Mouse (Mus musculus) hindbrain, embryonic 12.5 days (tissue): ENCODE measurements around the gene Pdrg1. TPM values are rescaled to one million over a fixed set of nuclear protein-coding genes. Genes with fewer than 3 reads are reported as not detected.

Source experiments
- ATAC-seq: fragments of 200-750 bp; cut with Nextera tagmentation; 2 replicates; pipeline ENCODE4 v1.8.0; 2017; ENCODE audit warnings: moderate TSS enrichment; ENCODE audit not compliant: low FRiP score
- H3K27ac ChIP-seq: fragments of 300-500 bp; sonication (generic); 2 replicates; pipeline ENCODE4 v1.5.1; 2016; ENCODE audit warnings: mild to moderate bottlenecking
- H3K27me3 ChIP-seq: fragments of 300-500 bp; sonication (generic); 2 replicates; pipeline ENCODE4 v1.6.1; 2016; ENCODE audit warnings: mild to moderate bottlenecking
- H3K36me3 ChIP-seq: fragments of 300-500 bp; sonication (generic); 2 replicates; pipeline ENCODE4 v1.6.1; 2016; ENCODE audit warnings: mild to moderate bottlenecking
- H3K4me1 ChIP-seq: fragments of 300-500 bp; sonication (generic); 2 replicates; pipeline ENCODE4 v1.6.1; 2016
- H3K4me2 ChIP-seq: fragments of 300-500 bp; sonication (generic); replicated peaks from 2 replicates; pipeline ENCODE4 v1.6.1; 2016; ENCODE audit warnings: mild to moderate bottlenecking
- H3K4me3 ChIP-seq: fragments of 300-500 bp; sonication (generic); 2 replicates; pipeline ENCODE4 v1.5.1; 2016; ENCODE audit warnings: mild to moderate bottlenecking
- H3K9ac ChIP-seq: fragments of 300-500 bp; sonication (generic); 2 replicates; pipeline ENCODE4 v1.6.1; 2016; ENCODE audit warnings: mild to moderate bottlenecking, moderate library complexity
- H3K9me3 ChIP-seq: fragments of 300-500 bp; sonication (generic); replicated peaks from 2 replicates; pipeline ENCODE4 v1.6.1; 2016; ENCODE audit warnings: mild to moderate bottlenecking
- WGBS: fragments of 180-500 bp; shearing (Covaris S2); methylation state at CpG from one replicate; pipeline ENCODE4 v1.1.7; 2016; 5-methylcytosine and 5-hydroxymethylcytosine counted together
- polyA plus RNA-seq: library from polyadenylated mRNA; unstranded; fragments of >200 nt; fragmentation: Nextera tagmentation; extraction: Ambion mirVana; gene quantifications from 2 replicates; pipeline ENCODE4 v1.2.1, GENCODE M21; 2016

The Pdrg1 gene
- 127 and 131 TPM in 2 replicates for polyA plus RNA-seq

DNA sequence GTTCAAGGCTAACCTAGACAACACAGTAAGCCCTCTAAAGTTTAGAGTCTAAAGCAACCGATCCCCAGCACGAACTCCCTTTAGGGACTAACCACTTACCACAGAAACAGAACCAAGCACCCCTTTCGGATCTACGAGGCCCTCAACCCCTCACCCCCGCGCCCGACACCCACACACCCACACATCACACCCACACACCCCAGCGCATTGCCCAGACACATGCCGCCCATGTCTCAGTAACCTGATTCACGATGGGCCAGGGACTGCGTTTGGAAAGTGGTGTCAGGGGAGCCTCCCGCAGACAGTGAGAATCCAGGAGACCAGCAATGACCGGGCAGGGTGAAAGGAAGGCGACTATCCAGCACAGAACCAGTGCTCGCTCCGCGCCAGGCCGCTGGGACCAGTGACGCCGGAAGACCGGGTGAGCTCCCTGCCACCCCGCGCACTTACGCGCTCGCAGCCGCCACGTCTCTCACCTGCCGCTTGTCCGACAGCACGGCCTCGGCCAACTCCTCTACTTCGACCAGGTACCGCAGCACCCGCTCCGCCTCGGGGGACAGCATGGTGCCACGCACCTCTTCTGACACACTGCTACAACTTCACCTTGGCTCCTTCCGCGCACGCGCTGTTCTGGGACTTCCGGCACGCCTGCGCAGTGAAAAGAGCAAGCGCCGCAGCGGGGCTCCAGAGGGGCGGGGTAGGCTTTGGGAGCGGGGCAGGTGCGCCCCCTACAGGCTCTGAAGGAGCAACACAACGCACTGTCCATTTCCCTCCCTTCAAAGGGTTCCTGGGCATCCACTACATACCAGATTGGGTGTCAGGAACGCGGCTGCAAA lies at the start of gene Pdrg1:
Pdrg1 (minus strand) TSS at position 670 of the 836 bp plus-strand sequence.
- Histone ChIP-seq H3K4me3 (peak within 1 kb of the TSS; percentile 85), H3K36me3 (peaks cover 34% of the 10 kb centered on the region), H3K27me3 (peaks cover 14% of the 10 kb centered on the region), H3K9ac (peak within 1 kb of the TSS; percentile 91), H3K27ac (no peak within 1 kb of the TSS), H3K4me1 (peaks cover 10% of the 10 kb centered on the region), H3K4me2 (peak within 1 kb of the TSS; percentile 96), H3K9me3 (no peaks in the 10 kb centered on the region)
- 3% methylated on average over 54 of the region's 54 CpGs for WGBS
- peak; percentile 94 for ATAC-seq

- Histone ChIP-seq H3K4me1 (no peaks in the 10 kb centered on the region), H3K9me3 (no peaks in the 10 kb centered on the region), H3K4me2 (no peak overlapping the region), H3K9ac (no peak overlapping the region), H3K27ac (no peak overlapping the region), H3K27me3 (peaks cover 27% of the 10 kb centered on the region), H3K4me3 (no peak overlapping the region), H3K36me3 (no peaks in the 10 kb centered on the region)
- ATAC-seq, result no peak
- WGBS, result 80% methylated on average over 9 of the region's 9 CpGs
These were observed 49.2 kb upstream of the Pdrg1 start for GRCm38 (mm10) chr2:153064190-153064970.

- 62% methylated on average over 3 of the region's 3 CpGs for WGBS
- ATAC-seq, result no peak
- no peaks in the 10 kb centered on the region for H3K9me3 ChIP-seq
- no peak overlapping the region for H3K27ac ChIP-seq
- H3K4me1 ChIP-seq, result no peaks in the 10 kb centered on the region
- peaks cover 19% of the 10 kb centered on the region for H3K27me3 ChIP-seq
- no peaks in the 10 kb centered on the region for H3K36me3 ChIP-seq
- no peak overlapping the region for H3K4me3 ChIP-seq
- no peak overlapping the region for H3K9ac ChIP-seq
- no peak overlapping the region for H3K4me2 ChIP-seq
These were observed 48.2 kb upstream of the Pdrg1 start for GRCm38 (mm10) chr2:153063394-153063793.

DNA sequence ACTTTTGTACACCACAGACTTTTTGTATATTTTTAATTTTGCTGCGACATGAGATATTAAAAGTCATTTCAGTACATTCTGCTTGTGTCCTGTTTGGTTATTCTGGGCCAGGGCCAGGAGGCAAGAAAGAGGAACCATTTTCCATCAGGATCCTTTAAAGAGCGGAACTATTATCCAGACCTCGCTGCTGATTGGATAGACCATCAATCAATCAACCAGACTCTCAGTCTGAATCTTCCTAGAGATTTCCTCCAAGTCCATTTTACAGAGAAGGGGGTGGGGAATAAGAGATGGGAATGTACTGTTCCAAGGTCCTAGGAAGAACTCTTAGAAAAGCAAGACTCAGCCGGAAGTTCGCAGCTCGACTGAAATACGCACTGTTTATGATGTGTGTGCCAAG lies 45.0 kb upstream of the Pdrg1 start:
- H3K4me3 ChIP-seq, result no peak overlapping the region
- H3K36me3 ChIP-seq, result peaks cover under 1% of the 10 kb centered on the region
- no peak overlapping the region for H3K27ac ChIP-seq
- no peak overlapping the region for H3K9ac ChIP-seq
- no peak overlapping the region for H3K4me2 ChIP-seq
- no peak for ATAC-seq
- 86% methylated on average over 7 of the region's 7 CpGs for WGBS
- no peaks in the 10 kb centered on the region for H3K4me1 ChIP-seq
- no peaks in the 10 kb centered on the region for H3K9me3 ChIP-seq
- no peaks in the 10 kb centered on the region; the same call in 1 of the 2 replicates for H3K27me3 ChIP-seq

GRCm38 (mm10) chr2:153058365-153058764 lies 43.1 kb upstream of the Pdrg1 start:
- peaks cover 11% of the 10 kb centered on the region; the same call in 1 of the 2 replicates for H3K27me3 ChIP-seq
- ATAC-seq, result no peak
- 85% methylated on average over 4 of the region's 4 CpGs for WGBS
- peaks cover 12% of the 10 kb centered on the region for H3K36me3 ChIP-seq
- no peak overlapping the region for H3K27ac ChIP-seq
- H3K9ac ChIP-seq, result no peak overlapping the region
- no peak overlapping the region for H3K4me3 ChIP-seq
- H3K4me1 ChIP-seq, result no peaks in the 10 kb centered on the region
- no peaks in the 10 kb centered on the region for H3K9me3 ChIP-seq
- no peak overlapping the region for H3K4me2 ChIP-seq

- ATAC-seq, result no peak
These were observed 40.2 kb upstream of the Pdrg1 start for GRCm38 (mm10) chr2:153055270-153055920.

GRCm38 (mm10) chr2:153053896-153054295 lies 38.7 kb upstream of the Pdrg1 start:
- Histone ChIP-seq H3K4me2 (no peak overlapping the region), H3K9me3 (no peaks in the 10 kb centered on the region), H3K27ac (no peak overlapping the region), H3K9ac (no peak overlapping the region), H3K36me3 (peaks cover 12% of the 10 kb centered on the region), H3K27me3 (peaks cover 36% of the 10 kb centered on the region), H3K4me1 (peaks cover 13% of the 10 kb centered on the region), H3K4me3 (no peak overlapping the region)
- no peak for ATAC-seq
- 87% methylated on average over 8 of the region's 8 CpGs for WGBS

More at GRCm38 (mm10) chr2:153055270-153055920, 40.2 kb upstream of the Pdrg1 start:
- 0 out of 2 replicates have a peak, but pooled peaks cover 5% of the 10 kb centered on the region for H3K4me1 ChIP-seq
- H3K9me3 ChIP-seq, result no peaks in the 10 kb centered on the region
- H3K4me2 ChIP-seq, result no peak overlapping the region
- no peak overlapping the region for H3K4me3 ChIP-seq
- 58% methylated on average over 6 of the region's 6 CpGs for WGBS
- peaks cover 36% of the 10 kb centered on the region for H3K27me3 ChIP-seq
- peaks cover 12% of the 10 kb centered on the region for H3K36me3 ChIP-seq
- H3K27ac ChIP-seq, result no peak overlapping the region
- H3K9ac ChIP-seq, result no peak overlapping the region

DNA sequence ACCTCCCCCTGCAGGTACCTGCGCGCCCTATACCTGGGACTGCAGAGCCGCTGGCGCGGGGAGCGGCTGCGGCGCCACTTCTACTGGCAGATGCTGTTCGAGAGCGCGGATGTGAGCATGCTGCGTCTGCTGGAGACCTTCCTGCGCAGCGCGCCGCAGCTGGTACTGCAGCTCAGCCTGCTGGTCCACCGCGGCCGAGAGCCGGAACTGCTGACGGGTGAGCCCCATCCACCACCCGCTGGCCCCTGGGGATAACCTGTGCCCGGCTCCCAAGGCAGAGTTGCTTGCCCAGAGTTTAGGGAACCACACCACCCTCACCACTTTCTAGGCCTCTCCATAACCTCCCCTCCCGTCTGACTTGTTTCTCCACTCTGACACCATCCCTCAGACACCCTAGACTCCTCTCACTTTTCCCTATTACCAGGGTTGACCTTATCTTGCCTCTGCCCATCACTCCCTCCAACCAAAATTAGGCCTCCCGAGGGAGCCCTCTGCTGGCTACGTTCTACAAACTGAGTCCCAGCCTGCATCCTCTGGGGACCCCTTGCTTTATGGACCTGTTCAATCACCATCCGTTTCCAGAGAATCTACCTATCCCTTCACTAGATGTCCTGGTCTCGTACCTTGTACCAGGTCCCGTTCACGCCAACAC lies 37.6 kb upstream of the Pdrg1 start:
- Histone ChIP-seq H3K4me2 (0 out of 2 replicates have a peak overlapping the region, but pooled peaks have one; percentile 11), H3K4me1 (peaks cover 13% of the 10 kb centered on the region), H3K9me3 (no peaks in the 10 kb centered on the region), H3K27me3 (peaks cover 36% of the 10 kb centered on the region), H3K9ac (0 out of 2 replicates have a peak overlapping the region, but pooled peaks have one; percentile 19), H3K27ac (no peak overlapping the region), H3K36me3 (peaks cover 12% of the 10 kb centered on the region), H3K4me3 (no peak overlapping the region)
- 8% methylated on average over 30 of the region's 30 CpGs for WGBS
- no peak for ATAC-seq

GRCm38 (mm10) chr2:153051537-153051936 lies 36.3 kb upstream of the Pdrg1 start:
- Histone ChIP-seq H3K27me3 (peaks cover 36% of the 10 kb centered on the region), H3K9me3 (no peaks in the 10 kb centered on the region), H3K27ac (no peak overlapping the region), H3K9ac (no peak overlapping the region), H3K4me1 (peaks cover 13% of the 10 kb centered on the region), H3K36me3 (peaks cover 12% of the 10 kb centered on the region), H3K4me2 (no peak overlapping the region), H3K4me3 (no peak overlapping the region)
- WGBS, result 78% methylated on average over 9 of the region's 9 CpGs
- no peak for ATAC-seq

- Histone ChIP-seq H3K27ac (no peak overlapping the region), H3K9ac (no peak overlapping the region), H3K27me3 (peaks cover 36% of the 10 kb centered on the region), H3K4me3 (no peak overlapping the region), H3K4me2 (no peak overlapping the region), H3K9me3 (no peaks in the 10 kb centered on the region), H3K36me3 (peaks cover 12% of the 10 kb centered on the region), H3K4me1 (peaks cover 16% of the 10 kb centered on the region)
- WGBS, result 80% methylated on average over 6 of the region's 6 CpGs
- ATAC-seq, result no peak
These were observed 35.9 kb upstream of the Pdrg1 start for GRCm38 (mm10) chr2:153051095-153051494.

GRCm38 (mm10) chr2:153049997-153050358 lies 34.8 kb upstream of the Pdrg1 start:
- Histone ChIP-seq H3K27ac (no peak overlapping the region), H3K4me2 (no peak overlapping the region), H3K9ac (no peak overlapping the region), H3K36me3 (peaks cover 9% of the 10 kb centered on the region), H3K4me3 (no peak overlapping the region), H3K9me3 (no peaks in the 10 kb centered on the region), H3K27me3 (peaks cover 34% of the 10 kb centered on the region), H3K4me1 (peaks cover 24% of the 10 kb centered on the region)
- WGBS, result 88% methylated on average over 4 of the region's 4 CpGs
- no peak for ATAC-seq
